Mouse (Mus musculus) cerebellum, postnatal 4 days (tissue): ENCODE results near the gene Bcl2a1c.
A peak's percentile ranks its signal among the peaks of the same experiment; 100 is the strongest.
"Not testable (repeated sequence)": the region's sequence is repeated elsewhere in the genome, so short reads cannot be mapped to it uniquely, and the experiment has no call there.

Source experiments
- DNase-seq, 2 experiments: peaks; one replicate each; pipeline ENCODE4 v3.0.0; 2022; ENCODE audit warnings: low spot score in 2 of 2, mixed read lengths in 1 of 2

Gene Bcl2a1c

GRCm38 (mm10) chr9:114329855-114330254, at the start of gene Bcl2a1c:
TSS of gene Bcl2a1c (plus strand) at chr9:114330135.
- not testable (repeated sequence) for DNase-seq

GRCm38 (mm10) chr9:114305957-114306356, 24.0 kb upstream of the Bcl2a1c start:
- DNase-seq: not testable (repeated sequence)

- DNase-seq: not testable (repeated sequence)
Measured at GRCm38 (mm10) chr9:114311752-114312151, 18.2 kb upstream of the Bcl2a1c start.

GRCm38 (mm10) chr9:114318021-114318420, 11.9 kb upstream of the Bcl2a1c start:
- peak; percentile 29 to 49 for DNase-seq

- no peak for DNase-seq
Measured at GRCm38 (mm10) chr9:114326011-114326748, 3.8 kb upstream of the Bcl2a1c start.

GRCm38 (mm10) chr9:114328332-114328731, 1.6 kb upstream of the Bcl2a1c start:
- DNase-seq: not testable (repeated sequence)

GRCm38 (mm10) chr9:114367783-114368470, 38.0 kb downstream of the Bcl2a1c start:
- DNase-seq: peak; percentile 56 to 77

GRCm38 (mm10) chr9:114368471-114368858, 38.5 kb downstream of the Bcl2a1c start:
- DNase-seq: no peak

- DNase-seq: not testable (repeated sequence)
Measured at GRCm38 (mm10) chr9:114369389-114369788, 39.5 kb downstream of the Bcl2a1c start.

GRCm38 (mm10) chr9:114371717-114372116, 41.8 kb downstream of the Bcl2a1c start:
- not testable (repeated sequence) for DNase-seq

- no peak for DNase-seq
Measured at GRCm38 (mm10) chr9:114375276-114375962, 45.5 kb downstream of the Bcl2a1c start.

GRCm38 (mm10) chr9:114377168-114377567, 47.2 kb downstream of the Bcl2a1c start:
- DNase-seq: no peak

GRCm38 (mm10) chr9:114379871-114380270, 49.9 kb downstream of the Bcl2a1c start:
- DNase-seq: no peak
